Mouse (Mus musculus) forebrain, embryonic 14.5 days (tissue): ENCODE results near the gene Smug1. TPM values are rescaled to one million over a fixed set of nuclear protein-coding genes. Genes with fewer than 3 reads are reported as not detected.
A peak's percentile ranks its signal among the peaks of the same experiment; 100 is the strongest.

Source experiments
- ATAC-seq: fragments of 200-750 bp; cut with Nextera tagmentation; 2 replicates; pipeline ENCODE4 v1.8.0; 2017; ENCODE audit warnings: mild to moderate bottlenecking, moderate library complexity
- DNase-seq: peaks from one replicate; pipeline ENCODE4 v3.0.0-alpha.2; 2015; ENCODE audit warnings: low spot score
- H3K27ac ChIP-seq: fragments of 300-500 bp; sonication (generic); 2 replicates; pipeline ENCODE4 v1.5.1; 2014; ENCODE audit warnings: low read depth, mild to moderate bottlenecking, control low read depth, low read length, moderate library complexity
- H3K27me3 ChIP-seq: fragments of 300-500 bp; sonication (generic); replicated peaks from 2 replicates; pipeline ENCODE4 v1.6.1; 2014; ENCODE audit warnings: low read length, control low read depth, mixed read lengths; ENCODE audit not compliant: control insufficient read depth, insufficient read depth
- H3K36me3 ChIP-seq: fragments of 300-500 bp; sonication (generic); 2 replicates; pipeline ENCODE4 v1.6.1; 2014; ENCODE audit warnings: low read length, control low read depth; ENCODE audit not compliant: control insufficient read depth, insufficient read depth
- H3K4me1 ChIP-seq: fragments of 300-500 bp; sonication (generic); 2 replicates; pipeline ENCODE4 v1.6.1; 2014; ENCODE audit warnings: antibody characterized with exemption, low read length, control low read depth; ENCODE audit not compliant: control insufficient read depth, insufficient read depth
- H3K4me2 ChIP-seq: fragments of 300-500 bp; sonication (generic); 2 replicates; pipeline ENCODE4 v1.6.1; 2014; ENCODE audit warnings: mild to moderate bottlenecking, control low read depth, low read length
- H3K4me3 ChIP-seq: fragments of 300-500 bp; sonication (generic); 2 replicates; pipeline ENCODE4 v1.5.1; 2014; ENCODE audit warnings: low read depth, low read length, control low read depth
- H3K9ac ChIP-seq: fragments of 300-500 bp; sonication (generic); 2 replicates; pipeline ENCODE4 v1.6.1; 2014; ENCODE audit warnings: mild to moderate bottlenecking, low read length, control low read depth, moderate library complexity
- H3K9me3 ChIP-seq: fragments of 300-500 bp; sonication (generic); replicated peaks from 2 replicates; pipeline ENCODE4 v1.6.1; 2016; ENCODE audit warnings: low read length, control low read depth, mixed read lengths; ENCODE audit not compliant: control insufficient read depth
- WGBS: fragments of 180-500 bp; shearing (Covaris S2); extraction: QIAGEN DNeasy Blood & Tissue Kit; methylation state at CpG from one replicate; pipeline ENCODE4 v1.1.7; 2014; 5-methylcytosine and 5-hydroxymethylcytosine counted together
- polyA plus RNA-seq: library from polyadenylated mRNA; unstranded; fragments of >200 nt; fragmentation: Nextera tagmentation; extraction: Ambion mirVana; gene quantifications from 2 replicates; pipeline ENCODE4 v1.2.1, GENCODE M21; 2014

The Smug1 gene
- 25.3 and 26.5 TPM in 2 replicates for polyA plus RNA-seq

- Histone ChIP-seq H3K9ac (no peak within 1 kb of the TSS), H3K27ac (no peak within 1 kb of the TSS), H3K9me3 (no peaks in the 10 kb centered on the region), H3K4me1 (peaks cover 20% of the 10 kb centered on the region), H3K4me2 (no peak within 1 kb of the TSS), H3K36me3 (no peaks in the 10 kb centered on the region), H3K4me3 (no peak within 1 kb of the TSS), H3K27me3 (peaks cover 63% of the 10 kb centered on the region)
- WGBS = 23% methylated on average over 6 of the region's 6 CpGs
- no peak for DNase-seq
- ATAC-seq = no peak
Measured at GRCm38 (mm10) chr15:103167042-103167615, at the start of gene Smug1. Gene Smug1, minus strand, starts transcription at chr15:103167092.

- Histone ChIP-seq H3K9me3 (no peaks in the 10 kb centered on the region), H3K9ac (no peak overlapping the region; the same call in 1 of the 2 replicates), H3K4me3 (peak overlapping the region; percentile 32; the same call in 1 of the 2 replicates), H3K4me1 (peaks cover 16% of the 10 kb centered on the region), H3K4me2 (peak overlapping the region; percentile 60), H3K36me3 (peaks cover 19% of the 10 kb centered on the region), H3K27ac (peak overlapping the region; percentile 93), H3K27me3 (no peaks in the 10 kb centered on the region)
- DNase-seq (no peak), ATAC-seq (peak; percentile 15; the same call in 1 of the 2 replicates)
- WGBS = 21% methylated on average over 2 of the region's 2 CpGs
Measured at GRCm38 (mm10) chr15:103216052-103216451, 49.2 kb upstream of the Smug1 start.

GRCm38 (mm10) chr15:103214971-103215907 is 48.3 kb upstream of the Smug1 start:
- no peaks in the 10 kb centered on the region for H3K9me3 ChIP-seq
- WGBS = 0% methylated on average over 15 of the region's 15 CpGs
- peak overlapping the region; percentile 93 for H3K27ac ChIP-seq
- no peaks in the 10 kb centered on the region for H3K27me3 ChIP-seq
- peak overlapping the region; percentile 32 for H3K4me3 ChIP-seq
- H3K9ac ChIP-seq = peak overlapping the region; percentile 55; the same call in 1 of the 2 replicates
- peak; percentile 98 for DNase-seq
- H3K4me1 ChIP-seq = peaks cover 16% of the 10 kb centered on the region
- peak overlapping the region; percentile 60 for H3K4me2 ChIP-seq
- H3K36me3 ChIP-seq = peaks cover 27% of the 10 kb centered on the region
- ATAC-seq = peak; percentile 97

GRCm38 (mm10) chr15:103214149-103214548 is 47.3 kb upstream of the Smug1 start:
- peak overlapping the region; percentile 17; the same call in 1 of the 2 replicates for H3K9ac ChIP-seq
- H3K27ac ChIP-seq = peak overlapping the region; percentile 44; the same call in 1 of the 2 replicates
- WGBS = 1% methylated on average over 2 of the region's 2 CpGs

GRCm38 (mm10) chr15:103205156-103205555 is 38.3 kb upstream of the Smug1 start:
- 63% methylated on average over 2 of the region's 2 CpGs for WGBS
- H3K36me3 ChIP-seq = peaks cover 82% of the 10 kb centered on the region
- no peak for ATAC-seq

More at GRCm38 (mm10) chr15:103214149-103214548, 47.3 kb upstream of the Smug1 start:
- peak overlapping the region; percentile 60 for H3K4me2 ChIP-seq
- peaks cover 36% of the 10 kb centered on the region for H3K36me3 ChIP-seq
- no peaks in the 10 kb centered on the region for H3K27me3 ChIP-seq
- peak overlapping the region; percentile 15 for H3K4me3 ChIP-seq
- DNase-seq = peak; percentile 52
- peaks cover 16% of the 10 kb centered on the region for H3K4me1 ChIP-seq
- no peaks in the 10 kb centered on the region for H3K9me3 ChIP-seq
- ATAC-seq = no peak

GRCm38 (mm10) chr15:103202088-103202793 is 35.3 kb upstream of the Smug1 start:
- no peaks in the 10 kb centered on the region for H3K27me3 ChIP-seq
- DNase-seq (peak; percentile 48), ATAC-seq (no peak)
- WGBS = 85% methylated on average over 6 of the region's 6 CpGs
- no peaks in the 10 kb centered on the region for H3K4me1 ChIP-seq
- no peak overlapping the region for H3K4me2 ChIP-seq
- no peak overlapping the region for H3K27ac ChIP-seq
- no peak overlapping the region for H3K9ac ChIP-seq
- H3K4me3 ChIP-seq = no peak overlapping the region
- H3K9me3 ChIP-seq = no peaks in the 10 kb centered on the region
- H3K36me3 ChIP-seq = peaks cover 89% of the 10 kb centered on the region

More at GRCm38 (mm10) chr15:103205156-103205555, 38.3 kb upstream of the Smug1 start:
- no peaks in the 10 kb centered on the region for H3K9me3 ChIP-seq
- peak; percentile 46 for DNase-seq
- no peak overlapping the region for H3K9ac ChIP-seq
- no peak overlapping the region for H3K4me2 ChIP-seq
- no peaks in the 10 kb centered on the region for H3K4me1 ChIP-seq
- no peak overlapping the region for H3K4me3 ChIP-seq
- no peak overlapping the region for H3K27ac ChIP-seq
- no peaks in the 10 kb centered on the region for H3K27me3 ChIP-seq

- no peak overlapping the region for H3K27ac ChIP-seq
- no peak overlapping the region for H3K4me3 ChIP-seq
- H3K9me3 ChIP-seq = no peaks in the 10 kb centered on the region
- DNase-seq (no peak), ATAC-seq (peak; percentile 40; the same call in 1 of the 2 replicates)
- no peak overlapping the region for H3K4me2 ChIP-seq
- H3K36me3 ChIP-seq = peaks cover 91% of the 10 kb centered on the region
- H3K9ac ChIP-seq = no peak overlapping the region
- H3K4me1 ChIP-seq = no peaks in the 10 kb centered on the region
- 75% methylated on average over 4 of the region's 4 CpGs for WGBS
- H3K27me3 ChIP-seq = no peaks in the 10 kb centered on the region
Measured at GRCm38 (mm10) chr15:103197785-103198184, 30.9 kb upstream of the Smug1 start.

GRCm38 (mm10) chr15:103196835-103197234 is 29.9 kb upstream of the Smug1 start:
- H3K9me3 ChIP-seq = no peaks in the 10 kb centered on the region
- no peak overlapping the region for H3K9ac ChIP-seq
- H3K4me3 ChIP-seq = no peak overlapping the region
- no peak overlapping the region for H3K27ac ChIP-seq
- H3K36me3 ChIP-seq = peaks cover 90% of the 10 kb centered on the region
- ATAC-seq (no peak), DNase-seq (no peak)
- H3K4me1 ChIP-seq = no peaks in the 10 kb centered on the region
- WGBS = 77% methylated on average over 1 of the region's 1 CpGs
- no peaks in the 10 kb centered on the region for H3K27me3 ChIP-seq
- H3K4me2 ChIP-seq = no peak overlapping the region
